Mouse (Mus musculus) bone marrow, adult 2 months (tissue): ENCODE data around the gene Trim47. TPM values are rescaled to one million over a fixed set of nuclear protein-coding genes. Genes with fewer than 3 reads are reported as not detected.

ENCODE experiments used
- H3K27ac ChIP-seq: fragments of 200-500 bp; 2 replicates; pipeline ENCODE4 v1.5.1; 2012; ENCODE audit warnings: low read depth, mild to moderate bottlenecking, control low read depth, inconsistent platforms, low read length; ENCODE audit not compliant: control insufficient read depth, poor library complexity, insufficient read depth
- H3K4me1 ChIP-seq: fragments of 200-500 bp; 2 replicates; pipeline ENCODE4 v1.6.1; 2011; ENCODE audit warnings: low read length; ENCODE audit not compliant: control insufficient read depth, insufficient read depth
- H3K4me3 ChIP-seq: fragments of 200-500 bp; replicated peaks from 2 replicates; pipeline ENCODE3; 2011; ENCODE audit warnings: mild to moderate bottlenecking, low read depth, low read length, control low read depth; ENCODE audit not compliant: control insufficient read depth
- CTCF ChIP-seq: fragments of 200-500 bp; IDR thresholded peaks from 2 replicates; pipeline ENCODE4 v1.5.1; 2011; ENCODE audit warnings: low read length, control low read depth; ENCODE audit not compliant: control insufficient read depth, insufficient read depth
- POLR2A ChIP-seq: fragments of 200-500 bp; IDR thresholded peaks from 2 replicates; pipeline ENCODE4 v1.6.1; 2011; ENCODE audit warnings: low read depth, mild to moderate bottlenecking, control low read depth, low read length, borderline replicate concordance; ENCODE audit not compliant: control insufficient read depth
- WGBS: fragments of 180-500 bp; shearing (Covaris S2); methylation state at CpG from one replicate; pipeline ENCODE4 v1.1.7; 2018; 5-methylcytosine and 5-hydroxymethylcytosine counted together
- polyA plus RNA-seq: library from polyadenylated mRNA; stranded (reverse); fragments of >200 nt; gene quantifications from 2 replicates; pipeline ENCODE4 v1.2.4, GENCODE M21; 2011; ENCODE audit warnings: low replicate concordance; ENCODE audit not compliant: missing spikeins, insufficient read depth, insufficient read length

Gene Trim47
- polyA plus RNA-seq, 1 experiment: 8.9 TPM

DNA sequence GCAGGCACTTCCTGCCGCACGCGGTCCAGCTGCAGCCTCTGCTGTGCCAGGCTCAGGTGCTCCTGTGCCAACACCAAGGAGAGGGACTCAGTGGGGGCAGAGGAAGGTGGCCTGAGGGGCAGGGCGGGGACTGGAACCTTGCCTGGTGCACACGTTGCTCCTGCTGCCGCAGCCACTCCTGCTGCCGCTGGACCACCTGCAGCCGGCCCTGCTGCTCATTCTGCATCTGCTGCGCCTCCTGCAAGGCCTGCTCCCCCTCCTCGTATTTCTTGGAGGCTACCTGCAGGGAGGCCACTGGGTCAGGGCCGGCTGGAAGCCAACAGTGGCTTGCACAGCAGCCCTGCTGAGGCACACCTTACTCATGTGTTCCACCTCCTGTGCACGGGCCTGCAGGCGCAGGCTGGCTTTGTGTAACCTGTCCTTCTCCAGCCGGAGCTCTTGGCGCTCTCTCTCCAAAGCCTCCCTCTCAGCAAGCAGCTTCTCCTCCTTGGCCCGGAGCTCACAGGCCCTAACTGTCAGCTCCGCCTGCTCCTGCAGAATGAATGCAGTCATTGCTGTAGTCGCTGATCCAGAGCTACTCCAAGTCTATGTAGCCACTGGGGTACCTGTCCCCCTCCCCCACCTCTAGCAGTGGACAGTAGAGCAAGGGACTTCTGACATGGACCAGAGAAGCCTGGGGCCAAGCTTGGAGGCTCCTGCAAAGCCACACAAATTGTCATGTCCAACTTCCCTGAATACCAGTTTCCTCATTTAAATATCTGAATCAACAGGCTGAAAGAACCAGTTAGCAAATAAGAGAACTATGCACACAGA is 18.7 kb upstream of the Trim47 start:
- H3K4me1 ChIP-seq: peaks cover 9% of the 10 kb centered on the region
- no peak for TF ChIP-seq POLR2A
- TF ChIP-seq CTCF: no peak
- H3K27ac ChIP-seq: no peak overlapping the region
- WGBS: 87% methylated on average over 18 of the region's 18 CpGs
- H3K4me3 ChIP-seq: no peak overlapping the region

DNA sequence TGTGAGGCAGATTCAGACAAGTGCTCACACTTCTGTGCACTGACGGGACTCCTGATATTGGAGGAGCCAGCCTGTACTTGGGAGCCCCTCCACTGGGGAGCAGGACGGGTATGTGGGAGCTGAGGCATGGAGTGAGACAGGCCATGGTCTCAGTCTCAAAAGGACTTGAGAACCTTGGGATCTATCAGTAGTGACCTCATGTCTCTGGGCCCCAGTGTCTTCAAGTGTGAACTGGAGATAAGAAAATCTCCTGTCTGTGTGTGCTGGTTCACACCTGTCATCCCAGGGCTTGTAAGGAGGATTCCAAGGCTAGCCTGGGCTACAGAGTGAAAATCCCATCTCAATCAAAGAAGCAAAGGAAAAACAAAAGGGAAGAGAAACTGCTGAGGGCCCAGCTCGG is 16.5 kb upstream of the Trim47 start:
- 86% methylated on average over 3 of the region's 3 CpGs for WGBS
- H3K27ac ChIP-seq: no peak overlapping the region

DNA sequence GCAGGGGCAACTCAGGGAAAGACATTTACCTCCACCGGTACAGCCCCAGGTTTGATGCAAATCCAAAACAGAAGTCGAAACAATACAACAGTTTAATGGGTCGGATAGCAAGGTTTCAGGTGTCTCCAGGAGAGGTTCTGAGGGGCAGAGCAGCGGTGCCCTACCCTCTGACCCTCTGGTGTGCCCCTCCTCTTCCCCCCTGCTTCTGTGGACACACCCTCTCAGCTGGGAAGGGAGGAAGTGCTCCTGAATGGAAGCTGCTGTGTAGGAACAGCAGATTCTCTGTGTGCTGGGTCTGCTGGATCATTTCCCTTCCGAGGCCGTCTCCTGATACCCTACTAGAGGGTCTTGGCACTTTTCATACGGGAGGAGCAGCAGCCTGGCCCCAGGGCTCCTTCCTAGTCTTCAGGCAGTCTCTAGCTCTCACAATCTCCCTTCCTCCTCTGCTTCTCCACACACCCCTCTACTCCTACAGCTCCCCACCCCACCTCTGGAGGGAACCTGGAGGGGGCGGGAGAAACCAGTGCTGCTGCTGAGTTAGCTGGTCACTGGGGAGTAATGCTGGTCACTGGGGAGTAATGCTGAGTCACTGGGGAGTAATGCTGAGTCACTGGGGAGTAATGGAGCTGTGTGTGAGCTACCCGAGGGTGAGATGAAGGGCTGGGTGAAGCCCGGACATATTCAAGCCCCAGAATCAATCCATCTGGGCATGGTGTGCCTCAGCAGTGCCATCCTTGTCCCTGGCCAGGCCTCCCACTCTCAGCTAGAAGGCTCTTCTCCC is 15.4 kb upstream of the Trim47 start:
- peak overlapping the region; percentile 26 for H3K27ac ChIP-seq
- H3K4me1 ChIP-seq: peaks cover 7% of the 10 kb centered on the region
- H3K4me3 ChIP-seq: no peak overlapping the region

More for the DNA sequence above, 16.5 kb upstream of the Trim47 start:
- peaks cover 7% of the 10 kb centered on the region for H3K4me1 ChIP-seq
- TF ChIP-seq POLR2A (no peak), CTCF (no peak)
- no peak overlapping the region for H3K4me3 ChIP-seq

GRCm38 (mm10) chr11:116138468-116139138 is 11.6 kb upstream of the Trim47 start, which contains the start of gene Mrpl38:
Gene Mrpl38 (minus strand): TSS chr11:116138868.
- Histone ChIP-seq H3K27ac (peak within 1 kb of the TSS; percentile 47; the same call in 1 of the 2 replicates), H3K4me3 (peak within 1 kb of the TSS; percentile 98), H3K4me1 (peaks cover 7% of the 10 kb centered on the region)
- under 1% methylated on average over 59 of the region's 60 CpGs for WGBS
- TF ChIP-seq CTCF (peak; percentile 86), POLR2A (peak; percentile 8; the same call in 1 of the 2 replicates)

More for the DNA sequence above, 15.4 kb upstream of the Trim47 start:
- WGBS: 73% methylated on average over 10 of the region's 10 CpGs
- TF ChIP-seq CTCF (no peak), POLR2A (no peak)

DNA sequence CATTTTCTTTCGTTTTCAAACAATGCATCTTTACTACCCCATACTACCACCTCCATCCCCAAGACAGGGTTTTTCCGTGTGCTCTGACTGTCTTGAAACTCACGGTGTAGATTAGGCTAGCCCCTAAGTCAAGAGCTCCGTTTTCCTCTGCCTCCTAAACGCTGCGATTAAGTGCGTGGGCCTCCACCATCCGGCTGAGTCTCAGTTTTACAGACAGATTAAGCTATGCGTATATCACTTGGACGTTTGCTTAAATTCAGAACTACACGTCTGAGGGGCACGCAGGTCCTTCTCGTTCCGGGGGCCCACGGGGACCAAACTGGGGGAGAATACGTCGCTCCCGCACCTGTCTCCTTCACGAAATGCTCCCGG is 11.1 kb upstream of the Trim47 start:
- peak overlapping the region; percentile 98 for H3K4me3 ChIP-seq
- peak overlapping the region; percentile 47; the same call in 1 of the 2 replicates for H3K27ac ChIP-seq
- no peak for TF ChIP-seq POLR2A
- TF ChIP-seq CTCF: no peak
- H3K4me1 ChIP-seq: peaks cover 5% of the 10 kb centered on the region; the same call in 1 of the 2 replicates
- 1% methylated on average over 20 of the region's 20 CpGs for WGBS

- no peak overlapping the region for H3K27ac ChIP-seq
- TF ChIP-seq CTCF (no peak), POLR2A (no peak)
- H3K4me3 ChIP-seq: no peak overlapping the region
- 87% methylated on average over 10 of the region's 10 CpGs for WGBS
- H3K4me1 ChIP-seq: peaks cover 5% of the 10 kb centered on the region; the same call in 1 of the 2 replicates
These were observed 7.2 kb upstream of the Trim47 start for GRCm38 (mm10) chr11:116134171-116134570.

DNA sequence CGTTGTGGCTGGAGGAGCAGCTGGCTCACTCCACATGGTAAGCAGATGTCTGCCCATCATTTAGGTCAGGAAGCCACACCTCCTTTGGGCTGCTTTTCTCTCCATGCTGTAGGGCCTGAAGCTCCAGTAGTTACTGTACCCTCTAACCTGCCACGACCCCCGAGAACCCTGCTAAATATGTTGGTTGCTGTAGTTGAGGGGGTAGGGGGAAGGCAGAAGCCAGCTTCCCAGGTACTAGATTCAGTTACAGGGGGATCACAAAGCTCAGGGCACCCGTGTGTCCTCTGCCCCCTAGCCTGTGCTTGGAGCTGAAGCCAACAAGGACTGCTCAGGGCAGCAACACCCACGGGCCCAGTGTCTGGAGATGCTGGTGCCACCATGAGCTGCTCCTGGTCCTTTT is 6.5 kb upstream of the Trim47 start:
- Histone ChIP-seq H3K27ac (no peak overlapping the region), H3K4me1 (peaks cover 5% of the 10 kb centered on the region; the same call in 1 of the 2 replicates), H3K4me3 (no peak overlapping the region)
- TF ChIP-seq CTCF: no peak
- no peak for TF ChIP-seq POLR2A
- WGBS: 55% methylated on average over 5 of the region's 5 CpGs
